Mouse (Mus musculus) kidney, embryonic 15.5 days (tissue): ENCODE measurements around the gene 1700028P14Rik. TPM values are rescaled to one million over a fixed set of nuclear protein-coding genes. Genes with fewer than 3 reads are reported as not detected.
"Not testable (repeated sequence)": the region's sequence is repeated elsewhere in the genome, so short reads cannot be mapped to it uniquely, and the experiment has no call there.

ENCODE experiments used
- ATAC-seq: fragments of 200-750 bp; cut with Nextera tagmentation; replicated peaks from 2 replicates; pipeline ENCODE4 v1.8.0; 2017; ENCODE audit warnings: moderate TSS enrichment; ENCODE audit not compliant: low FRiP score
- H3K27ac ChIP-seq: fragments of 300-500 bp; sonication (generic); 2 replicates; pipeline ENCODE4 v1.5.1; 2015; ENCODE audit warnings: mild to moderate bottlenecking, inconsistent platforms
- H3K27me3 ChIP-seq: fragments of 300-500 bp; sonication (generic); 2 replicates; pipeline ENCODE4 v1.6.1; 2015; ENCODE audit warnings: inconsistent platforms
- H3K36me3 ChIP-seq: fragments of 300-500 bp; sonication (generic); 2 replicates; pipeline ENCODE4 v1.6.1; 2015; ENCODE audit warnings: inconsistent platforms
- H3K4me1 ChIP-seq: fragments of 300-500 bp; sonication (generic); 2 replicates; pipeline ENCODE4 v1.6.1; 2015; ENCODE audit warnings: inconsistent platforms
- H3K4me2 ChIP-seq: fragments of 300-500 bp; sonication (generic); 2 replicates; pipeline ENCODE4 v1.6.1; 2015; ENCODE audit warnings: moderate library complexity, mild to moderate bottlenecking, inconsistent platforms
- H3K4me3 ChIP-seq: fragments of 300-500 bp; sonication (generic); replicated peaks from 2 replicates; pipeline ENCODE4 v1.5.1; 2015; ENCODE audit warnings: mild to moderate bottlenecking, inconsistent platforms
- H3K9ac ChIP-seq: fragments of 300-500 bp; sonication (generic); 2 replicates; pipeline ENCODE4 v1.6.1; 2015; ENCODE audit warnings: mild to moderate bottlenecking, inconsistent platforms
- H3K9me3 ChIP-seq: fragments of 300-500 bp; sonication (generic); replicated peaks from 2 replicates; pipeline ENCODE4 v1.6.1; 2016; ENCODE audit warnings: inconsistent platforms
- WGBS: fragments of 180-500 bp; shearing (Covaris S2); methylation state at CpG from one replicate; pipeline ENCODE4 v1.1.7; 2015; ENCODE audit warnings: mixed read lengths; 5-methylcytosine and 5-hydroxymethylcytosine counted together
- polyA plus RNA-seq: library from polyadenylated mRNA; unstranded; fragments of >200 nt; fragmentation: Nextera tagmentation; extraction: Ambion mirVana; gene quantifications from 2 replicates; pipeline ENCODE4 v1.2.1, GENCODE M21; 2015

Gene 1700028P14Rik
- 0.32 and 0.36 TPM in 2 replicates for polyA plus RNA-seq

- ATAC-seq, result peak; percentile 95
- Histone ChIP-seq H3K4me2 (peak within 1 kb of the TSS; percentile 51), H3K9ac (no peak within 1 kb of the TSS), H3K27me3 (0 out of 2 replicates have a peak, but pooled peaks cover 2% of the 10 kb centered on the region), H3K4me3 (peak within 1 kb of the TSS; percentile 20), H3K36me3 (no peaks in the 10 kb centered on the region), H3K9me3 (no peaks in the 10 kb centered on the region), H3K27ac (no peak within 1 kb of the TSS), H3K4me1 (peaks cover 8% of the 10 kb centered on the region; the same call in 1 of the 2 replicates)
- WGBS, result 6% methylated on average over 13 of the region's 13 CpGs
Observed at GRCm38 (mm10) chr19:23652644-23653043, at the start of gene 1700028P14Rik. Gene 1700028P14Rik, minus strand, starts transcription at chr19:23652812.

DNA sequence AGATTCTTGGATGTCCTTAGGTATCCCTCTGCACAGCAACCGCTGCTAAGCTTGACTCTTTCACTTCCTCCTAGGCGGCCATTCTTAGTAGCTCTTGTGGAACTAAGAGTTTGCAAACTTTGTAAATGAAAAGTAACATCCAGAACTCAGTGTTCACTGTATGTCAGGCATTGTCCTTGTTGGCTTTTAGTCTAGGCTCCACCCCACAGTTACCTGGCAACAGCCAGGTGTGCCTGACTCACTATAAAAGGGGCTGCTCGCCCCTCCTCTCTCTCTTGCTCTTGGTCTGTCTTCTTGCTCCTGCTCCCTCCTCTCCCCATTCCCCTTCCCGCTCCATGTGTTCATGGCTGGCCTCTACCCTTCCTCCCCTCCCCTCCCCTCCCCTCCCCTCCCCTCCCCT lies 46.5 kb upstream of the 1700028P14Rik start:
- Histone ChIP-seq H3K9me3 (no peaks in the 10 kb centered on the region), H3K4me2 (no peak overlapping the region), H3K9ac (no peak overlapping the region), H3K4me3 (no peak overlapping the region), H3K27ac (no peak overlapping the region), H3K27me3 (no peaks in the 10 kb centered on the region), H3K4me1 (no peaks in the 10 kb centered on the region), H3K36me3 (peaks cover 82% of the 10 kb centered on the region)
- 89% methylated on average over 4 of the region's 4 CpGs for WGBS
- no peak for ATAC-seq

GRCm38 (mm10) chr19:23698366-23698765 lies 45.8 kb upstream of the 1700028P14Rik start:
- WGBS, result 77% methylated on average over 7 of the region's 7 CpGs
- Histone ChIP-seq H3K36me3 (peaks cover 80% of the 10 kb centered on the region), H3K4me3 (no peak overlapping the region), H3K4me2 (no peak overlapping the region), H3K9ac (no peak overlapping the region), H3K9me3 (no peaks in the 10 kb centered on the region), H3K27ac (no peak overlapping the region), H3K27me3 (no peaks in the 10 kb centered on the region), H3K4me1 (no peaks in the 10 kb centered on the region)
- ATAC-seq, result no peak

- 77% methylated on average over 8 of the region's 8 CpGs for WGBS
- peaks cover 75% of the 10 kb centered on the region for H3K36me3 ChIP-seq
- no peak for ATAC-seq
Observed at GRCm38 (mm10) chr19:23697861-23698260, 45.2 kb upstream of the 1700028P14Rik start.

GRCm38 (mm10) chr19:23694344-23694743 lies 41.7 kb upstream of the 1700028P14Rik start:
- H3K36me3 ChIP-seq, result peaks cover 47% of the 10 kb centered on the region
- H3K27me3 ChIP-seq, result no peaks in the 10 kb centered on the region
- no peak overlapping the region for H3K27ac ChIP-seq
- ATAC-seq, result no peak
- no peaks in the 10 kb centered on the region for H3K9me3 ChIP-seq
- 80% methylated on average over 4 of the region's 4 CpGs for WGBS
- no peak overlapping the region for H3K4me2 ChIP-seq
- H3K9ac ChIP-seq, result no peak overlapping the region
- H3K4me3 ChIP-seq, result no peak overlapping the region
- 0 out of 2 replicates have a peak, but pooled peaks cover 3% of the 10 kb centered on the region for H3K4me1 ChIP-seq

More at GRCm38 (mm10) chr19:23697861-23698260, 45.2 kb upstream of the 1700028P14Rik start:
- Histone ChIP-seq H3K4me1 (no peaks in the 10 kb centered on the region), H3K27me3 (no peaks in the 10 kb centered on the region), H3K9me3 (no peaks in the 10 kb centered on the region), H3K27ac (no peak overlapping the region), H3K9ac (no peak overlapping the region), H3K4me3 (no peak overlapping the region), H3K4me2 (no peak overlapping the region)

GRCm38 (mm10) chr19:23688421-23688946 lies 35.9 kb upstream of the 1700028P14Rik start:
- Histone ChIP-seq H3K9ac (peak overlapping the region; percentile 39; the same call in 1 of the 2 replicates), H3K36me3 (no peaks in the 10 kb centered on the region), H3K27me3 (no peaks in the 10 kb centered on the region), H3K27ac (peak overlapping the region; percentile 60; the same call in 1 of the 2 replicates), H3K4me1 (peaks cover 11% of the 10 kb centered on the region), H3K4me2 (peak overlapping the region; percentile 69), H3K4me3 (peak overlapping the region; percentile 93), H3K9me3 (no peaks in the 10 kb centered on the region)
- WGBS, result 19% methylated on average over 4 of the region's 4 CpGs
- no peak for ATAC-seq

- Histone ChIP-seq H3K9me3 (no peaks in the 10 kb centered on the region), H3K27me3 (no peaks in the 10 kb centered on the region), H3K36me3 (no peaks in the 10 kb centered on the region), H3K4me1 (peaks cover 11% of the 10 kb centered on the region), H3K4me2 (peak within 1 kb of the TSS; percentile 69), H3K27ac (peak within 1 kb of the TSS; percentile 99), H3K4me3 (peak within 1 kb of the TSS; percentile 93), H3K9ac (peak within 1 kb of the TSS; percentile 93)
- ATAC-seq, result peak; percentile 96
- WGBS, result under 1% methylated on average over 83 of the region's 93 CpGs
Observed at GRCm38 (mm10) chr19:23687296-23688021, 34.8 kb upstream of the 1700028P14Rik start, which contains the start of gene Ptar1. Gene Ptar1, plus strand, starts transcription at chr19:23687429.

DNA sequence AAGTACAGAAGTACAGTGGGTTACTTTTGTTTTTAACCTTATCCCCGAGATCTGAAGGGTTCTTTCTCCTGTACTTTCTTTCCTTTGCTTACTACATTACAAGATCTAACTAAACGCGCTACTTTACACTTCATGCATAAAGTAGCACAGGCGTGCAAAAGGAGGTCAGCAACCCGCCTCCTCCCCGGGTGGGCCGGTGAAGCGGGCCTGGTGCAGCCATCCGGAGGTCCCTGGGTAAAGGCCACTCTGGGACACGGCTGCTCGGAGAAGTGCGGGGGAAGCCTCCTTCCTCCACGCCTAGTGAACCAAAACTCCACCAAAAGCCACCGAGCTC lies 34.3 kb upstream of the 1700028P14Rik start:
- no peak for ATAC-seq
- Histone ChIP-seq H3K27me3 (no peaks in the 10 kb centered on the region), H3K4me1 (peaks cover 11% of the 10 kb centered on the region), H3K36me3 (no peaks in the 10 kb centered on the region), H3K27ac (peak overlapping the region; percentile 99), H3K4me2 (peak overlapping the region; percentile 69), H3K4me3 (peak overlapping the region; percentile 93), H3K9ac (peak overlapping the region; percentile 93), H3K9me3 (no peaks in the 10 kb centered on the region)
- under 1% methylated on average over 14 of the region's 14 CpGs for WGBS

DNA sequence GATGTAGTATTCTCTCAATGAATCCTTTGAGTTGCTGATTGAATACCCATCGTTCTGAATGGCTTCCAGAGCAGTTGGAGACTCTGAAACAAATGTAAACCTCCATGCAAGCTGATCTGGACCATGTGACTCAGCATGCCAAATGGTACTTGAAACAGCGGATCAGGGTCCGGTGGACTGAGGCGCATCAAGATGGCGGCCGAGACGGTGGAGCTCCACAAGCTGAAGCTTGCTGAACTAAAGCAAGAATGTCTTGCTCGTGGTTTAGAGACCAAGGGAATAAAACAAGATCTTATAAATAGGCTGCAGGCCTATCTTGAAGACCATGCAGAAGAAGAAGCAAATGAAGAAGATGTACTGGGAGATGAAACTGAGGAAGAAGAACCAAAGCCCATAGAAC lies 23.0 kb upstream of the 1700028P14Rik start:
- not testable (repeated sequence) for H3K4me2 ChIP-seq, H3K27me3 ChIP-seq, H3K4me1 ChIP-seq, H3K27ac ChIP-seq, H3K9me3 ChIP-seq, ATAC-seq, H3K36me3 ChIP-seq, H3K9ac ChIP-seq, H3K4me3 ChIP-seq
- 92% methylated on average over 8 of the region's 8 CpGs for WGBS

- no peak overlapping the region for H3K4me3 ChIP-seq
- H3K4me1 ChIP-seq, result no peaks in the 10 kb centered on the region
- no peak overlapping the region for H3K9ac ChIP-seq
- no peak for ATAC-seq
- H3K27ac ChIP-seq, result no peak overlapping the region
- no peaks in the 10 kb centered on the region for H3K36me3 ChIP-seq
- 64% methylated on average over 2 of the region's 2 CpGs for WGBS
- no peak overlapping the region for H3K4me2 ChIP-seq
- H3K27me3 ChIP-seq, result no peaks in the 10 kb centered on the region
- H3K9me3 ChIP-seq, result no peaks in the 10 kb centered on the region
Observed at GRCm38 (mm10) chr19:23673021-23673420, 20.4 kb upstream of the 1700028P14Rik start.

DNA sequence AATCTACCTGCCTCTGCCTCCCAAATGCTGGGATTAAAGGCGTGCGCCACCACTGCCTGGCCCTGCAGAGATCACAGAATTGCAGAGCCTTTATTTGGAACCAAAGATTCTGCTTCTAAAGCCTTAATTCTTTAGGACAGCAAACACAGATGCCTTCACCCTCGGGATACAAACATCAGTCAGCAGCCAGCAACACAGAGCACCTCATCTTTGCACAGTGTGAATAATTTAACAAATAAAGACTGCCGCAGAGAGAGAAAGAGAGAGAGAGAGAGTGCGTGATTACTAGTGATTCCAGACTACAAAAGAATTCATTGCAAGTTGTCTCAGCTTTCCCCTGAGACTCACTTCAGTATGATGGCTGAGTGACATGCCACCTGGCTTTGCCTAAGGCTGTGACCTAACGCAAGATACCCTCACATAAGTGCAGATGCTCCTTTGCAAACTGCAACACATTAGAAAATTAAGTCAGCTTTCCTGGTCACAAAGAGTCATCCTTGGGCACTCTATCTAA lies 15.6 kb upstream of the 1700028P14Rik start:
- no peak overlapping the region for H3K4me3 ChIP-seq
- 86% methylated on average over 6 of the region's 6 CpGs for WGBS
- no peaks in the 10 kb centered on the region for H3K9me3 ChIP-seq
- no peaks in the 10 kb centered on the region for H3K36me3 ChIP-seq
- ATAC-seq, result no peak
- no peaks in the 10 kb centered on the region for H3K27me3 ChIP-seq
- H3K4me2 ChIP-seq, result no peak overlapping the region
- no peak overlapping the region for H3K27ac ChIP-seq
- H3K9ac ChIP-seq, result no peak overlapping the region
- H3K4me1 ChIP-seq, result no peaks in the 10 kb centered on the region

DNA sequence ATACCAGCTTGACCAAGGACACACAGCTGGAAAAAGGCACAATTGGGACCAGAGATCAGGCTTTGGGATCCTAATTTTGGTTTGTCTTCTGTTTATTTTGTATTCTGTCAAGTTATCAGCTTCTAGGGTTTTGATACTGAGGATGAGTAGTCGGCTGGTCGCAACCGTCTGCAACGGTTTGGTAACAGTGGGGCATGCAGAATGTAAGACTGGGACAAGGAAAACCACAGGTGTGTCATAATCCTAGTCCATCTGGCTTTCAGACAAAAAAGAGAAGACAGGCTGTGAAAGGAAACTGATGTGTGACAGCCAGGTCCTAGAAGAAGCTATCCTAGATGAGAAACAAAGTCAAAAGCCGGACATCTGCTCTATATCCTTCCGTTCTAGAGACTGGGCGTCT lies 11.5 kb upstream of the 1700028P14Rik start:
- H3K36me3 ChIP-seq, result no peaks in the 10 kb centered on the region
- no peak overlapping the region for H3K9ac ChIP-seq
- H3K4me3 ChIP-seq, result no peak overlapping the region
- no peak overlapping the region for H3K4me2 ChIP-seq
- WGBS, result 90% methylated on average over 7 of the region's 7 CpGs
- H3K4me1 ChIP-seq, result no peaks in the 10 kb centered on the region
- no peaks in the 10 kb centered on the region for H3K27me3 ChIP-seq
- H3K27ac ChIP-seq, result no peak overlapping the region
- no peaks in the 10 kb centered on the region for H3K9me3 ChIP-seq
- ATAC-seq, result no peak
